Mouse (Mus musculus): ENCODE measurements around the gene Abca8b.

DNA sequence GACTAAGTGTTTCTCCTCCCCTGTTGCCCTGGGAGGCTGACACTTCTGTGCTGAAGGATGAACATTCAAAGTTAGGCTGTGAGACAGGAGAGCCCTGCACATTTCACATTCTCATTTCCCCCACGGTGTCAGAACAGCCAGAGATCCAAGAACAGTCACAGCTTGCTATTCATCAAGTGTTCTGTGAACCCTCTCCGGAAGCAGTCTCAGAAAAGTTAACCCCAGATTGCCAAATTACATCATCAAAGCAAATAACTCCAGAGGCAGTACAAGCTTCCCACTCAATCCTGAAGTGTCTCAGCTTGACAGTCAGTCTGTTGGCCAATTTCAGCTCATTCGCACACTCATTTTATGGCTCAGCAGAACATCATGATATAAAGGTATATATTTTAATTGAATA is 632 bp downstream of the Abca8b start:
- TF ChIP-seq CTCF (IDR thresholded peaks at IDR 0.05; ENCODE audit: low read depth) (no peak), EP300 (IDR thresholded peaks at IDR 0.05; ENCODE audit: low read depth) (no peak)
